Mouse (Mus musculus) hindbrain, embryonic 12.5 days (tissue): ENCODE results near the gene Olfr876. TPM values are rescaled to one million over a fixed set of nuclear protein-coding genes. Genes with fewer than 3 reads are reported as not detected.

ENCODE experiments used
- ATAC-seq: fragments of 200-750 bp; cut with Nextera tagmentation; 2 replicates; pipeline ENCODE4 v1.8.0; 2017; ENCODE audit warnings: moderate TSS enrichment; ENCODE audit not compliant: low FRiP score
- H3K27ac ChIP-seq: fragments of 300-500 bp; sonication (generic); 2 replicates; pipeline ENCODE4 v1.5.1; 2016; ENCODE audit warnings: mild to moderate bottlenecking
- H3K27me3 ChIP-seq: fragments of 300-500 bp; sonication (generic); 2 replicates; pipeline ENCODE4 v1.6.1; 2016; ENCODE audit warnings: mild to moderate bottlenecking
- H3K36me3 ChIP-seq: fragments of 300-500 bp; sonication (generic); 2 replicates; pipeline ENCODE4 v1.6.1; 2016; ENCODE audit warnings: mild to moderate bottlenecking
- H3K4me1 ChIP-seq: fragments of 300-500 bp; sonication (generic); 2 replicates; pipeline ENCODE4 v1.6.1; 2016
- H3K4me2 ChIP-seq: fragments of 300-500 bp; sonication (generic); replicated peaks from 2 replicates; pipeline ENCODE4 v1.6.1; 2016; ENCODE audit warnings: mild to moderate bottlenecking
- H3K4me3 ChIP-seq: fragments of 300-500 bp; sonication (generic); 2 replicates; pipeline ENCODE4 v1.5.1; 2016; ENCODE audit warnings: mild to moderate bottlenecking
- H3K9ac ChIP-seq: fragments of 300-500 bp; sonication (generic); 2 replicates; pipeline ENCODE4 v1.6.1; 2016; ENCODE audit warnings: mild to moderate bottlenecking, moderate library complexity
- H3K9me3 ChIP-seq: fragments of 300-500 bp; sonication (generic); replicated peaks from 2 replicates; pipeline ENCODE4 v1.6.1; 2016; ENCODE audit warnings: mild to moderate bottlenecking
- WGBS: fragments of 180-500 bp; shearing (Covaris S2); methylation state at CpG from one replicate; pipeline ENCODE4 v1.1.7; 2016; 5-methylcytosine and 5-hydroxymethylcytosine counted together
- polyA plus RNA-seq: library from polyadenylated mRNA; unstranded; fragments of >200 nt; fragmentation: Nextera tagmentation; extraction: Ambion mirVana; gene quantifications from 2 replicates; pipeline ENCODE4 v1.2.1, GENCODE M21; 2016

The Olfr876 gene
- polyA plus RNA-seq, 1 experiment from 2014 or later = not detected

GRCm38 (mm10) chr9:37829881-37830280, 27.1 kb downstream of the Olfr876 start:
- Histone ChIP-seq H3K4me1 (no peaks in the 10 kb centered on the region), H3K27ac (no peak overlapping the region)
- ATAC-seq = no peak

GRCm38 (mm10) chr9:37833341-37833740, 30.5 kb downstream of the Olfr876 start:
- ATAC-seq = no peak
- no peak overlapping the region for H3K9ac ChIP-seq
- H3K27me3 ChIP-seq = no peaks in the 10 kb centered on the region
- no peak overlapping the region for H3K27ac ChIP-seq
- no peak overlapping the region for H3K4me2 ChIP-seq
- H3K36me3 ChIP-seq = no peaks in the 10 kb centered on the region
- no peaks in the 10 kb centered on the region for H3K9me3 ChIP-seq
- no peak overlapping the region for H3K4me3 ChIP-seq
- WGBS = 91% methylated on average over 1 of the region's 1 CpGs
- H3K4me1 ChIP-seq = no peaks in the 10 kb centered on the region

More at GRCm38 (mm10) chr9:37829881-37830280, 27.1 kb downstream of the Olfr876 start:
- Histone ChIP-seq H3K27me3 (no peaks in the 10 kb centered on the region), H3K4me2 (no peak overlapping the region), H3K9ac (no peak overlapping the region), H3K9me3 (no peaks in the 10 kb centered on the region), H3K4me3 (no peak overlapping the region), H3K36me3 (no peaks in the 10 kb centered on the region)

- no peak for ATAC-seq
- Histone ChIP-seq H3K4me3 (no peak overlapping the region), H3K9ac (no peak overlapping the region), H3K36me3 (no peaks in the 10 kb centered on the region), H3K4me1 (no peaks in the 10 kb centered on the region), H3K4me2 (no peak overlapping the region), H3K9me3 (no peaks in the 10 kb centered on the region), H3K27me3 (no peaks in the 10 kb centered on the region), H3K27ac (no peak overlapping the region)
- 90% methylated on average over 2 of the region's 2 CpGs for WGBS
These were observed 46.4 kb downstream of the Olfr876 start for GRCm38 (mm10) chr9:37849267-37849666.

GRCm38 (mm10) chr9:37853969-37854368, 51.1 kb downstream of the Olfr876 start, which contains the start of gene Olfr877:
TSS of gene Olfr877 (plus strand) at chr9:37854269.
- H3K9me3 ChIP-seq = no peaks in the 10 kb centered on the region
- H3K27me3 ChIP-seq = no peaks in the 10 kb centered on the region
- no peak within 1 kb of the TSS for H3K4me2 ChIP-seq
- H3K4me3 ChIP-seq = no peak within 1 kb of the TSS
- no peak within 1 kb of the TSS for H3K9ac ChIP-seq
- WGBS = 80% methylated on average over 4 of the region's 4 CpGs
- no peak within 1 kb of the TSS for H3K27ac ChIP-seq
- H3K36me3 ChIP-seq = no peaks in the 10 kb centered on the region
- no peaks in the 10 kb centered on the region for H3K4me1 ChIP-seq
- no peak for ATAC-seq

Other genes starting within 250 kb of the Olfr876 start
- gene Siae, start 247.3 kb upstream of the Olfr876 start, polyA plus RNA-seq = 9.4 and 12.1 TPM in 2 replicates
- 17.9 and 22.9 TPM in 2 replicates for gene Spa17, start 189.3 kb upstream of the Olfr876 start, polyA plus RNA-seq
- 129 and 140 TPM in 2 replicates for gene Tbrg1, start 145.7 kb upstream of the Olfr876 start, polyA plus RNA-seq
- gene Panx3, start 133.8 kb upstream of the Olfr876 start, polyA plus RNA-seq = 0.79 and 3.0 TPM in 2 replicates
- not detected in 2 replicates for gene Olfr160, start 86.8 kb upstream of the Olfr876 start, polyA plus RNA-seq
- gene Olfr874, start 57.9 kb upstream of the Olfr876 start, polyA plus RNA-seq = not detected in 2 replicates
- gene Olfr875, start 31.2 kb upstream of the Olfr876 start, polyA plus RNA-seq = not detected in 2 replicates
- gene Olfr877, start 51.2 kb downstream of the Olfr876 start, polyA plus RNA-seq = not detected in 2 replicates
- gene Olfr145, start 93.7 kb downstream of the Olfr876 start, polyA plus RNA-seq = not detected in 2 replicates
- gene Olfr878, start 114.8 kb downstream of the Olfr876 start, polyA plus RNA-seq = not detected in 2 replicates
- gene Olfr881, start 188.8 kb downstream of the Olfr876 start, polyA plus RNA-seq = not detected in 2 replicates
- not detected in 2 replicates for gene Olfr883, start 222.8 kb downstream of the Olfr876 start, polyA plus RNA-seq
- not detected in 2 replicates for gene Olfr884, start 243.5 kb downstream of the Olfr876 start, polyA plus RNA-seq